Mouse (Mus musculus) gastrocnemius, postnatal 36 days (tissue): ENCODE measurements at regions not wholly inside any gene's neighbourhood (a gene's known extent, or its start where the extent isn't known, plus 50 kb on each side); places are given as distances from the start of the nearest gene placed in this dataset.
"Not testable (repeated sequence)": the region's sequence is repeated elsewhere in the genome, so short reads cannot be mapped to it uniquely, and the experiment has no call there.

Experiments used
- DNase-seq, 2 experiments: peaks; one replicate each; pipeline ENCODE4 v3.0.0; 2022
- intact Hi-C: fragments of 180-260 bp; cut with DNase I; formaldehyde crosslinking; loops from one replicate; pipeline ENCODE4 v1.15.1; 2025

DNA sequence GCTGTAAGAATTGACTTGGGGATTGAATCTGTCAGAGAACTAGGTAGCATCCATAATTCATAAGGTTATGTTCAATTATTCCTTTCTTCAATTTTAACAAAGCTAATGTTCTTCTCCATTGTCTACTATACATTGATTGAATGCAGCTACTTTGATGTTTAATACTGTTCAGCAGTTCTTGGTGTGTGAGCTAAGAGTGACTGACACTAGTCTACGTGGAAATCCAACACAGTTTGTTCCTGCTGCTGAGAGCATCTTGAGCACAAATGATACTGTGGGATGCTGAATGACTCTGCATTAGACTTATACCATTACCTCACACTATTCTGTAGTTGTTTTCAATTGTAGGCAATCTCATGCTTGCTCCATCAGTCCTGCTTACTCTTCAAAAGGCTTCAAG is 249.4 kb upstream of the Akr1e1 start:
- DNase-seq = no peak
- intact Hi-C loops = no loop called here

DNA sequence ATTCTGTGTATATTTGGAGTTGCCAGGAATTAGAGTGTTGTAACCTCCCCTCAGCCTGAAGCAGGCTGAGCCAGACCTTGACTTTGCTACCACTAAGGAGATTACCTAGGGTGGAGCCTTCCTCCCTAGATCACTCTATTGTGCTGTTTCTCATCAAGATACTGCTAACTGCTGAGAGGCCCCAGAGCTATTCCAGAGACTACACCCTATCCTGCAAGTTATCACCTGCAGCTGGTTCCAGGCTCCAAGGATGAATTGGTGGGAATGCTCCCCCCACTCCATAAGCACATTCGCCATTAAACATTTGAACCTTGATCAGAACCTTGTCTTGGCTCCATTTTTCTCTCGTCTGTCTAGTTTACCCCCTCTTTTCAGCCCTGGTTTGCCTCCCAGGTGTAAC is 230.5 kb upstream of the Akr1e1 start:
- DNase-seq, intact Hi-C loops: not testable (repeated sequence)

GRCm38 (mm10) chr13:4826756-4827155 is 217.8 kb upstream of the Akr1e1 start:
- DNase-seq = no peak
- intact Hi-C loops = no loop called here

- intact Hi-C loops, DNase-seq: not testable (repeated sequence)
These were observed 216.8 kb upstream of the Akr1e1 start for GRCm38 (mm10) chr13:4825749-4826148.

GRCm38 (mm10) chr13:4806876-4807275 is 197.9 kb upstream of the Akr1e1 start:
- no peak for DNase-seq
- intact Hi-C loops = no loop called here

DNA sequence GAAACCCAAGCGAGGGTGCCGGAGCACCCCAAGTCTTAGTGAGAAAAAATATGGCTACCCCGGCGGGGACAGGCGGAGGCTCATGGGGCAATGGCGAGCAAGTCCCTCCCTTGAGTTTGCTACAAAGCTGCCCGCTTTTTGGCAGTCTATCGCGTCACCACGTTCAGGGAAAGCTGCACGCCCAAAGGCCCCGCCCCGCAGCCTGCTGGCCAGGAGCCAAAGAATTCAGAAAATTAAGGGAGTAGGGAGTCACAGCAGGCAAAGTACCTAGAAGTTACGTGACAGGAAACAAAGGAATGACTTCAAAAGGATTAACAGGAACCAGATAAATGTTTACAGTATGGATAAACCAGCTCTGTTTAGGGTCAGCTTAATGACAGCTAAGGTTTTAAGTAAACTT is 191.7 kb upstream of the Akr1e1 start:
- DNase-seq = no peak
- intact Hi-C loops = no loop called here

- no peak for DNase-seq
- intact Hi-C loops = no loop called here
These were observed 182.2 kb upstream of the Akr1e1 start for GRCm38 (mm10) chr13:4791139-4791538.

DNA sequence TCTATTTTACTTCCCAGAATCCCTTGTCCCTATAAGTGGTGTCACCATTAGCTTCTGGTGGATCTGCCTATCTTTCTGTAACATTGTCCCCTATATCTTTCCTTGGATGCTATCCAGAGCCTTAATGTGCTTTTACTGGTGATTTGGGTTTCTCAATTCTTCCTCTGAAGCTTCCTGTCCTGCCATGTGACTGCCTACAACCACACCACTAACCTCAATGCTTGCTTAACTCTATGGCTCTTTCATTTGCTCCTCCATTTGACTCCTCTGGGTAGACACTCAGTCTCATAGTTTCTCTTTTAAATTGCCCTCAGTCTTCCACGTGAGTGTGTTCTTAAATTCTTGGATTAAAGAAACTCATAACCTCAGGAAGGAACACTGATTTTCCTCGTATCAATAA is 181.4 kb upstream of the Akr1e1 start:
- DNase-seq = no peak
- intact Hi-C loops = no loop called here

DNA sequence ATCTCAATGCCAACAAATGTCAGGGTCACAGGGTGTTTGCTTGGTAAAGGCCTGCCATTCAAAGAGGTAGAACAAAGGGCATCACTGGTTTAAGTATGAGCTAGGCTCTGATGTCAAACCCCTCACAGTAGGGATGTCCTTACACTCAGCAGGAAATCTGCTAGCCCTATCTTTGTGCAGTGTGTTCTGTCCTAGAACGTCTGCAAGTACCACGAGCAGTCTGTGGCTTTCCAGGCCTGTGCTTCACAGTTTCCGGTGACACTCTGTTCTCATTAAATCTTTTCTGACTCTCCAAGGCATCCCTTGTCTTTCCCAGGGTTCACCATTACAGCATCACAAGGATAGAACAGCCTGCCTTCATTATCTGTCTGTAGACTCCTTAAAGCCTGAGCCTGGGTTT is 174.3 kb upstream of the Akr1e1 start:
- no peak for DNase-seq
- intact Hi-C loops = no loop called here

DNA sequence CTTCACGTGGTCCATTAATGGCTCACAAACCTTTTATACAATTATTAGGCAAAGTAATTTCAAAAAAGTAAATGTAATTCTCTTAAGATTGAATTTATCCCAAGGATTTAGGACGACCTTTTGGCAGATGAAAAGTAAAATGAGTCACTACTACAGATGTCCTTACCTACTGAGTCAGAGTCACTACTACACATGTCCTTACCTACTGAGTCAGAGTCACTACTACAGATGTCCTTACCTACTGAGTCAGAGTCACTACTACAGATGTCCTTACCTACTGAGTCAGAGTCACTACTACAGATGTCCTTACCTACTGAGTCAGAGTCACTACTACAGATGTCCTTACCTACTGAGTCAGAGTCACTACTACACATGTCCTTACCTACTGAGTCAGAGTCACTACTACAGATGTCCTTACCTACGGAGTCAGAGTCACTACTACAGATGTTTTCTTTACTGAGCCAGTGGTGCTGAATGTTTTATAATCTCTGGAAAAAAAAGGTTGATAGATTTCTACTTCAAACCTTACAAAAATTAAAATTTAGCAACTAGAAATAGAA is 169.4 kb upstream of the Akr1e1 start:
- not testable (repeated sequence) for DNase-seq
- intact Hi-C loops = loop anchor here (5.0 kb wide), 1 partner anchor 1694 kb away; no protein-coding TSS in a partner anchor

GRCm38 (mm10) chr13:4776855-4777254 is 167.9 kb upstream of the Akr1e1 start:
- peak in 1 of 2 experiments; percentile 51 for DNase-seq
- intact Hi-C loops = loop anchor here (5.0 kb wide), 1 partner anchor 1695 kb away; no protein-coding TSS in a partner anchor

GRCm38 (mm10) chr13:4772324-4772723 is 163.3 kb upstream of the Akr1e1 start:
- intact Hi-C loops = loop anchor here (5.0 kb wide), 3 partner anchors 105 to 1090 kb away; partner anchors contain the start of gene Klf6
- no peak for DNase-seq

- intact Hi-C loops = loop anchor here (5.0 kb wide), 3 partner anchors 104 to 1091 kb away; partner anchors contain the start of gene Klf6
- peak; percentile 71 to 78 for DNase-seq
These were observed 162.4 kb upstream of the Akr1e1 start for GRCm38 (mm10) chr13:4771120-4772075.

DNA sequence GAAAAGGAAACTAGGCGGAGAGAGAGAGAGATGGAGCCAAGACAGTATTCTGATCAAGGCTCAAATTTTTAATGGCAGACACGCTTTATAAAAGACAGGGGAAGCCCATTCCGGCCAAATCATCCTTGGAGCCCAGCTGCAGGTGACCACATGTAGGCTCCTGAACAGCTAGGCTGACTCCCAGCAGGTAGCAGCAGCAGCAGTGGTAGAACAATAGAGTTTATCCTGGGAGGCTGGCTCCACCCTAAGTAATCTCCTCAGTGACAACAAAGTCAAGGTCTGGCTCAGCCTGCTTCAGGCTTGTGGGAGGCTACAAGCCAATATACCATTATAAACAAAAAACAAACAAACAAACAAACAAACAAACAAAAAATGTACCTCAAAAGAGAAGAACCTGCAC is 151.0 kb upstream of the Akr1e1 start:
- intact Hi-C loops = no loop called here
- no peak for DNase-seq

GRCm38 (mm10) chr13:4756529-4756928 is 147.6 kb upstream of the Akr1e1 start:
- intact Hi-C loops = no loop called here
- no peak for DNase-seq

GRCm38 (mm10) chr13:4742930-4743329 is 134.0 kb upstream of the Akr1e1 start:
- intact Hi-C loops = no loop called here
- DNase-seq = no peak

DNA sequence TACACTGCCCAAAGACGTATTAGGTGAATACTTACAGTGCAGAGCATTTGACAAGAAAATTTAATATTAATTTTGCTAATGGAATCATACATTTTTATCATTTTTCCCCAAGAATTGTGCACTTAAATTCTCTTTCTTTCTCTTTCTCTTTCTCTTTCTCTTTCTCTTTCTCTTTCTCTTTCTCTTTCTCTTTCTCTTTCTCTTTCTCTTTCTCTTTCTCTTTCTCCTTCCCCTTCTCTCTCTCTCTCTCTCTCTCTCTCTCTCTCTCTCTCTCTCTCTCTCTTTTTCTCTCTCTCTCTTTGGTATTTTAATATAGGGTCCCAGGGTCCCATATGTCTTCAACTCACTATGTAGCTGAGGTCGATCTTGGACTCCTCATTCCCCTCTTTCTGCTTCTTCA is 107.3 kb upstream of the Akr1e1 start:
- intact Hi-C loops = not testable (repeated sequence)

DNA sequence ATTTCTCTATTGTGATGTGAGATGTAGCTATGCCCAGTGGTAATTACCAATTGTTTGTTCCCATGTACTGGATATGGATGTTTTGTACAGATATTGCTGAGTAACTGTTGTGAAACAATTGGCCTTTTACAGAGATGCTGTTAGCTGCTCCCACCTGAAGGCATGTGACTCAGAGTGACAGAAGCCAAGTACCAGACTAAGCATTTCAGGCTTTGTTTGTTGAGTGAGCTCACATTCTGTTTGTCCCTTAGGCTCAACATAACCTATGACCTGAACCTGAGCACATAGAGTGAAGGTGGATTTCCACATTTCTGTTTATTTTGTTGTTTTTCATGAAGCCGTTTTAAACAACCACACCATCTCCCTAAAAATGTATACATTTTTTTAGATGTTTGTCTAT is 105.8 kb upstream of the Akr1e1 start:
- no peak for DNase-seq
- intact Hi-C loops = no loop called here

More for the DNA sequence above, 107.3 kb upstream of the Akr1e1 start:
- DNase-seq = not testable (repeated sequence)

- intact Hi-C loops = no loop called here
- no peak for DNase-seq
These were observed 103.7 kb upstream of the Akr1e1 start for GRCm38 (mm10) chr13:4712698-4713097.

DNA sequence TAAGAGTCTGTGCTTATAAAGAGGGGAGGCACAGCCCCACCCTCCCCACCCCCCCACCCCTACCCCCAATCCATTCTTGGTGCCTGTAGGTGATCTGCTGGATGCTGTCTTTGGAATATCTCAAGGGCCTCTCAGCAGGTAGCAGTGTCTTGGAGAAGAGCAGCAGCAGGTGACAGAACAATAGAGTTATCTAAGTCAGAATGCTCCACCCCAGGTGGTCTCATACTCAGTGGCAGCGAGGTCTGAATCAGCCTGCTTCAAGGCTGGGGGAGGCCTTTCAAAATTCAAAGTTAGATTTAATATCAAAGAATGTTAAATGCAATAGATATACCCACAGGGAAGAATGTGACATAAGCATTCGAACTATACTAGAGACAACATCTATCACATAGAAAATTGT is 90.6 kb upstream of the Akr1e1 start:
- intact Hi-C loops, DNase-seq: not testable (repeated sequence)

GRCm38 (mm10) chr13:4666375-4667140 is 57.6 kb upstream of the Akr1e1 start:
- DNase-seq = peak in 1 of 2 experiments; percentile 24
- intact Hi-C loops = loop anchor here (2.0 to 10.0 kb wide), 5 partner anchors 106 to 1868 kb away; no protein-coding TSS in a partner anchor
